Comparison of ENCODE assay signal across 8 mouse cellular contexts in genomic region chr1:79439609-79440308, GRCm38 (mm10). TPM values are rescaled to one million over a fixed set of nuclear protein-coding genes. Genes with fewer than 3 reads are reported as not detected.
DNase-seq lines count a peak whose midpoint lies in the region; ATAC-seq and TF ChIP-seq lines count a peak whose summit lies in the region.

TSS of gene Scg2 (minus strand) at chr1:79440120.

- WGBS in embryonic facial prominence, embryonic 12.5 days: 13% methylated on average over 22 of the region's 22 CpGs
- 12% methylated on average over 22 of the region's 22 CpGs for WGBS in heart, embryonic 10.5 days
- 16% methylated on average over 22 of the region's 22 CpGs for WGBS in kidney, adult 2 months
- WGBS in midbrain, embryonic 14.5 days: 12% methylated on average over 22 of the region's 22 CpGs
- WGBS in stomach, embryonic 15.5 days: 12% methylated on average over 22 of the region's 22 CpGs

- peak; percentile 4 for DNase-seq in 3134 (ENCODE audit: extremely low read depth, insufficient read length, low spot score)
- DNase-seq in adrenal gland, postnatal 25 days: peak; percentile 85
- peak; percentile 88 for DNase-seq in heart, embryonic 10.5 days (ENCODE audit: low spot score)
- peak; percentile 63 for DNase-seq in kidney, adult 2 months
- DNase-seq in left cerebral cortex, postnatal 36 days (ENCODE audit: low spot score in 2 of 2): peak; percentile 82 to 83
- DNase-seq in midbrain, embryonic 14.5 days: peak; percentile 94

- no peak for TF ChIP-seq POLR2A in kidney, adult 2 months (IDR thresholded peaks at IDR 0.05; ENCODE audit: low read depth, low read length)

- H3K36me3 ChIP-seq in embryonic facial prominence, embryonic 12.5 days: no peaks in the 10 kb centered on the region
- no peaks in the 10 kb centered on the region for H3K36me3 ChIP-seq in heart, embryonic 10.5 days
- no peaks in the 10 kb centered on the region for H3K36me3 ChIP-seq in kidney, adult 2 months (ENCODE audit: control insufficient read depth, insufficient read depth, low read length)
- no peaks in the 10 kb centered on the region for H3K36me3 ChIP-seq in midbrain, embryonic 14.5 days (ENCODE audit: control insufficient read depth, insufficient read depth, low read length)
- no peaks in the 10 kb centered on the region for H3K36me3 ChIP-seq in stomach, embryonic 15.5 days

- no peaks in the 10 kb centered on the region for H3K9me3 ChIP-seq in embryonic facial prominence, embryonic 12.5 days
- no peaks in the 10 kb centered on the region for H3K9me3 ChIP-seq in heart, embryonic 10.5 days
- no peaks in the 10 kb centered on the region for H3K9me3 ChIP-seq in midbrain, embryonic 14.5 days (ENCODE audit: control insufficient read depth, low read length)
- H3K9me3 ChIP-seq in stomach, embryonic 15.5 days: no peaks in the 10 kb centered on the region

- H3K4me1 ChIP-seq in embryonic facial prominence, embryonic 12.5 days: no peaks in the 10 kb centered on the region
- H3K4me1 ChIP-seq in heart, embryonic 10.5 days: no peaks in the 10 kb centered on the region
- no peaks in the 10 kb centered on the region for H3K4me1 ChIP-seq in kidney, adult 2 months (ENCODE audit: control insufficient read depth, insufficient read depth, low read length)
- H3K4me1 ChIP-seq in midbrain, embryonic 14.5 days (ENCODE audit: control insufficient read depth, insufficient read depth, low read length): no peaks in the 10 kb centered on the region
- no peaks in the 10 kb centered on the region for H3K4me1 ChIP-seq in stomach, embryonic 15.5 days

- ATAC-seq in embryonic facial prominence, embryonic 12.5 days (ENCODE audit: insufficient number of reproducible peaks, insufficient read depth, low FRiP score, low TSS enrichment): peak; percentile 77; the same call in 1 of the 2 replicates
- peak; percentile 90 for ATAC-seq in midbrain, embryonic 14.5 days (ENCODE audit: low FRiP score, low TSS enrichment)
- ATAC-seq in stomach, embryonic 15.5 days (ENCODE audit: insufficient read depth, low FRiP score, low read depth): peak; percentile 84

- H3K27me3 ChIP-seq in embryonic facial prominence, embryonic 12.5 days: no peaks in the 10 kb centered on the region
- no peaks in the 10 kb centered on the region for H3K27me3 ChIP-seq in heart, embryonic 10.5 days (ENCODE audit: insufficient read depth, poor library complexity, severe bottlenecking)
- H3K27me3 ChIP-seq in kidney, adult 2 months (replicated peaks; ENCODE audit: control insufficient read depth, insufficient read depth, low read length): no peaks in the 10 kb centered on the region
- no peaks in the 10 kb centered on the region for H3K27me3 ChIP-seq in midbrain, embryonic 14.5 days (ENCODE audit: control insufficient read depth, insufficient read depth, low read length)
- no peaks in the 10 kb centered on the region for H3K27me3 ChIP-seq in stomach, embryonic 15.5 days (replicated peaks)

- H3K9ac ChIP-seq in embryonic facial prominence, embryonic 12.5 days: no peak within 1 kb of the TSS
- H3K9ac ChIP-seq in midbrain, embryonic 14.5 days (replicated peaks; ENCODE audit: low read length): peak within 1 kb of the TSS; percentile 51
- no peak within 1 kb of the TSS for H3K9ac ChIP-seq in stomach, embryonic 15.5 days

- H3K4me3 ChIP-seq in embryonic facial prominence, embryonic 12.5 days: no peak within 1 kb of the TSS
- no peak within 1 kb of the TSS for H3K4me3 ChIP-seq in heart, embryonic 10.5 days
- H3K4me3 ChIP-seq in kidney, adult 2 months (ENCODE audit: insufficient read depth, low read depth, low read length): no peak within 1 kb of the TSS
- H3K4me3 ChIP-seq in midbrain, embryonic 14.5 days (replicated peaks; ENCODE audit: low read depth, low read length): peak within 1 kb of the TSS; percentile 36
- H3K4me3 ChIP-seq in stomach, embryonic 15.5 days (replicated peaks): no peak within 1 kb of the TSS

- no peak within 1 kb of the TSS for H3K27ac ChIP-seq in embryonic facial prominence, embryonic 12.5 days
- H3K27ac ChIP-seq in heart, embryonic 10.5 days: no peak within 1 kb of the TSS
- no peak within 1 kb of the TSS for H3K27ac ChIP-seq in kidney, adult 2 months (ENCODE audit: insufficient read depth, low read depth, low read length)
- H3K27ac ChIP-seq in midbrain, embryonic 14.5 days (replicated peaks; ENCODE audit: low read depth, low read length): peak within 1 kb of the TSS; percentile 21; the same call in 1 of the 2 replicates
- no peak within 1 kb of the TSS for H3K27ac ChIP-seq in stomach, embryonic 15.5 days

- TF ChIP-seq CTCF in kidney, adult 2 months (conservative IDR thresholded peaks at IDR 0.05; ENCODE audit: insufficient read depth, insufficient read length, low read depth, low read length): no peak

- H3K4me2 ChIP-seq in embryonic facial prominence, embryonic 12.5 days (replicated peaks): no peak within 1 kb of the TSS
- peak within 1 kb of the TSS; percentile 50 for H3K4me2 ChIP-seq in midbrain, embryonic 14.5 days (ENCODE audit: low read length)
- H3K4me2 ChIP-seq in stomach, embryonic 15.5 days: no peak within 1 kb of the TSS

- intact Hi-C loops in left cerebral cortex, postnatal 36 days (cut with DNase I): loop anchor here (2.0 to 10.0 kb wide), 4 partner anchors 105 to 707 kb away; no protein-coding TSS in a partner anchor

RNA-seq across cellular contexts. Expression of gene Scg2, which starts in this region (rescaled TPM):
- total RNA-seq in adrenal gland, postnatal 25 days (2021): 636 and 745 TPM in 2 replicates
- polyA plus RNA-seq in embryonic facial prominence, embryonic 12.5 days (2016; fragmentation: Nextera tagmentation; extraction: Ambion mirVana): 2.8 and 4.8 TPM in 2 replicates
- polyA plus RNA-seq in heart, embryonic 10.5 days (2016; fragmentation: Nextera tagmentation; extraction: Ambion mirVana): 0.20 TPM in 2 replicates
- polyA plus RNA-seq in kidney, adult 2 months (2012; rRNA removed): 0.11 and 0.14 TPM in 2 replicates
- 100 to 1,000 TPM; 217 to 221 TPM for total RNA-seq in left cerebral cortex, postnatal 36 days (2021)
- polyA plus RNA-seq in midbrain, embryonic 14.5 days (2014; fragmentation: Nextera tagmentation; extraction: Ambion mirVana): 96.8 and 106 TPM in 2 replicates
- 7.2 and 7.5 TPM in 2 replicates for polyA plus RNA-seq in stomach, embryonic 15.5 days (2015; fragmentation: Nextera tagmentation; extraction: Ambion mirVana)

Comparison
In these comparisons a context has a peak if more than half of its experiments do, and no peak if none do; other contexts are left out.
1. RNA of gene Scg2 (polyA plus RNA-seq): 96.8 to 106 TPM in midbrain, embryonic 14.5 days; 7.2 to 7.5 TPM in stomach, embryonic 15.5 days, 2.8 to 4.8 TPM in embryonic facial prominence, embryonic 12.5 days, 0.20 TPM in heart, embryonic 10.5 days and 0.11 to 0.14 TPM in kidney, adult 2 months; every median in the first group is over 10 times any median in the second.
2. Peak in DNase-seq in heart, embryonic 10.5 days; RNA of the gene not detected or under 1 TPM.
3. Peak in DNase-seq in kidney, adult 2 months; RNA of the gene not detected or under 1 TPM.
4. DNase-seq: peak in every context shown above with its lines; median percentile 94 in midbrain, embryonic 14.5 days; 88 in heart, embryonic 10.5 days; 85 in adrenal gland, postnatal 25 days; 82 in left cerebral cortex, postnatal 36 days; 63 in kidney, adult 2 months; 4 in 3134.
5. Peak in every context shown above with its lines, with median percentiles within 50 percentile points of each other: ATAC-seq.